Mouse (Mus musculus): Measurements from ENCODE around the gene Sipa1l3.

DNA sequence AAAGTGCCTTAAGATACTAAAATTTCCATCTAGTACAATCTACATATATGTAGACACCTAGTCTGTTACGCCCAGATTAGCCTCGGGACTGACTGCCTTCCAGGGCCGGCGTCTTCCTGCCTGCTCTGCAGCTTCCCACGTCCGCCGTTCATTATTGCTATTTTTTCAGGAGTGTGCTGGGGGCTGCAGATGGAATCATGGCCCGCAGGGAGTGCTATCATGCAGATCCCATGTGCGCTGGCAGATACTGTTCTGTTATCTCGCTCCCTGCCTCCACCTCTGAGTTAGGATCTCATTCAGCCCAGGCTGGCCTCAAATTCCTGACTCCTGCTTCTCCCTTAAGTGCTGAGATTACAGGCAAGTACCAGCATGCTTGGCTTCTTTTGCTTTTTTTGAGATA, 128.2 kb downstream of the Sipa1l3 start:
- TF ChIP-seq POLR2A (IDR thresholded peaks at IDR 0.05; ENCODE audit: low read depth, low read length) = no peak
- no peak for TF ChIP-seq CTCF (IDR thresholded peaks at IDR 0.05; ENCODE audit: extremely low read depth, insufficient read depth, insufficient read length, insufficient replicate concordance)

All from spleen, adult 2 months (tissue).